Mouse (Mus musculus) testis, postnatal 14 days (tissue): ENCODE data around the gene Plg.

Experiments used
- DNase-seq: peaks from one replicate; pipeline ENCODE4 v3.0.0; 2021; ENCODE audit warnings: low spot score

Gene Plg

DNA sequence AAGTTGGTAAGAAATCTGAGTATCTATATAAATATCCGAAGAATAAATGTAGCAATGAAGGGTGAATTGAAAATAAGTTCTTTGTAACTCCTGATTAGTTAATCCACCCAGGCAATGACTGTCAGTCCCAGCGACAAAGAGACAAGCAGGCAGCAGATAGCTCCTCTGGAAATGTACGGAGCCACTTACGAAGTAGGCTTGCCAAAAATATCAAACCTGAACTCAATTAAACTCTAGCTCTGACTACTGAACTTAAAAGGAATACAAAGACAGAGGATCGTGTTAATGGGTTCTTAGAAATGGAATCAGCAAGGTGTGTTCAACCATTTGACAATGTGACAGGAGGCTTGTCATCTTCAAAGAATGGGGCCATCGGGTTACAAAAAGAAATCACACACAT, 75.3 kb downstream of the Plg start:
- no peak for DNase-seq

DNA sequence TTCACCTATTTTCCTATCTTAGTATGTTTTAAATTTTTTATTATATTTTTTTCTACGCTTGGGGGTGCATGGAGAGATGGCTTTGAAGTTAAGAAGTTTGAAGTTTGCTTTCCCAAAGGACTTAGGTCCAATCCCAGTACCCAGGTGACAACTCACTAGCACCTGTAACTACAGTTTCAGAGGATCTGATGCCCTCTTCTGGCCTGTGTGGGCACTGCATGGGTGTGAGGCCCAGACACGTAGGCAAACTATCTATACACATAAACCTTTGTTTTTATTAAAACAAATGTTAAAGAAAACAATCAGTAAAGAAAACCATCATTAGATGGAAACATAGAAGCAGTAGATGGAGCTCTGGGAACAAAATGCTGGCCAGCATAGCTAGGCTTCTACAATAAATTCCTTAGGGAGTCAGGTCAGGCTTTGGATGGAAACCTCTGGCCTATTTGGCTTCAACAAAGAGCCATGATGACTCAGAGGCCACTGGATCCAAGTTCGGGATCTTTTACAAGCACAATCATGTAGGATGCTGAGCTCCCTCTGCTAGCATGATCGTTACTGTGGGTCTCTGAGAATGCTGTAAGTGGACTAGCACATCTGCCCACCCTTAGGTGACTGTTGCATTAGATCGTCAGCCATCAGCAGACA, 76.9 kb downstream of the Plg start:
- no peak for DNase-seq

DNA sequence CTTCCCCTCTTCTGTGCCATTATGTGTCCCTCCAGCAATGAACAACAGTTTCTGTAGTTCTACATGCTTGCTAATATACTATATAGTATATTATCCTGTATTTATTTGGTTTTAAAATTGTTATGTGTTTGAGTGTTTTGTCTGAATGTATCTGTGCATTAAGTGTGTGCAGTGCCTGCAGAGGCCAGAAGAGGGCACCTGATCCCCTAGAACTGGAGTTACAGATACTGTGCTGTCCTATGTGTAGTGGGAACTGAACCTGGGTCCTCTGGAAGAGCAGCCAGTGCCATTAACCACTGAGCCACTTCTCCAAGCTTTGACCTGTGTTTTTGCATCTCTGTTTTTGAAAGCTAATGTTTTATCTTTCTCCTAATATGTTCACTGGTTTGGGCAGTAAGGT, 82.8 kb downstream of the Plg start:
- DNase-seq, result no peak

DNA sequence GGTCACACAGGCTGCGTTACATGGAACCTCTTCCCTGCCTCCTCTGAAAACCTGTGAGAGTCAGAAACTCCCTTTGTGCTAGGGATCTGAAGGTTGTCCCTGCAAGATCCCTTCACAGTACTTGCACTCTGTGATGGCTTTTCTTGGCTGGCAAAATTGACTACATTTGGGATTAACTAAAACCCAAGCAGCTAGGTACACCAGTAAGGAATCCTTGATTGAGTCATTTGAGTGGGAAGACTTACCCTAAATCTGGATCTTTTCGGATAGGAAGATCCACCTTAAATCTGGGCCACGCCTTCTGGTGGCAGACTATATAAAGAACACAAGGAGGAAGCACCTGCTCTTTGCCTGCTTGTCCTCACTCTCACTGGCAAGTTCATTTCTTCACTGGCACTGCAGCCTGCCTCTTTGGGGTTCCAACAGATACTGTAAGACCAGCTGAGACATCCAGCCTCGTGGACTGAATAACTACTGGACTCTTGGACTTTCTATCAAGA, 88.1 kb downstream of the Plg start:
- no peak for DNase-seq

DNA sequence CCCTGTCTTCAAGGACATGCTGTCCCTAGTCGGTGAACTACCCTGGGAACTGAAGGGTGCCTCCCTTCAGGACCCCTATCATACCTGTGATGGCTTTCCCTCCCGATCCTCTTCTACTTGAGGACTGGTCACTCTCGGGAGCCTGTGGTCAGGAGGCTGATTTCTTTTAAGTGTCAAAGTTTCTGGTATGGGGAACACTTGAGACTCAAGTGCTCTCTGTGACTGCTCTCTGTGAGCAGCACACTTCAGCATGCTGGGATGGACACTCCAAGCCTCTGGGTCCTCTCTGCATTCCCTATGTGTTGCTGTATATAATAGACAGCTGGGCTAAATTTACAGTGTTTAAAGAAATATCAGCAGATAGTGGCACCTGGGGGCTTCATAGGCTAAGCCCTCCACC, 89.2 kb downstream of the Plg start:
- DNase-seq, result peak; percentile 34

DNA sequence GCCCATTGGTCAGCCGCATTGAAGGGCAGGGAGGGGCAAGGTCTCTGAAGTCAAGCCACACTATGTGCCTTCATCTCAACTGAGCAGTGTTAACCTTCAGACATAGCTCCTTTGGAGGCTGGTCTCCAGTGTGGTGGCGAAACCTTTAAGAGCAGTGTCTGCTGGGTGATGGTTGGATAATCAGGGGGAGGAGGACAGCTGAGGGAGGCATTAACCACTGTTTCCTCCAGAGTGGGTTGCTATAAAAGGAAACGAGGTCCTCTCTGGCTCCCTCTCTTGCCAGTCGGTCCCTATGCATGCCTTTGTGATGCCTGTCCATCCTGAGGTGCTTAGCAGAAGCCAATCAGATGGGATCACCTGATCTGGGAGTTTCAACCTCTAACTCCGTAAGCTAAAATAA, 90.3 kb downstream of the Plg start:
- no peak for DNase-seq
